Mouse (Mus musculus) neural tube, embryonic 11.5 days (tissue): Measurements from ENCODE around the gene Jtb. TPM values are rescaled to one million over a fixed set of nuclear protein-coding genes. Genes with fewer than 3 reads are reported as not detected.
A peak's percentile ranks its signal among the peaks of the same experiment; 100 is the strongest.

Source experiments
- ATAC-seq: fragments of 200-750 bp; cut with Nextera tagmentation; 2 replicates; pipeline ENCODE4 v1.8.0; 2017; ENCODE audit warnings: moderate number of reproducible peaks, mild to moderate bottlenecking, moderate TSS enrichment, moderate library complexity; ENCODE audit not compliant: insufficient read depth, low FRiP score, low TSS enrichment
- DNase-seq: peaks from one replicate; pipeline ENCODE4 v3.0.0-alpha.2; 2015; ENCODE audit warnings: low spot score
- H3K27ac ChIP-seq: fragments of 300-500 bp; sonication (generic); 2 replicates; pipeline ENCODE4 v1.5.1; 2014; ENCODE audit warnings: low read depth, mild to moderate bottlenecking, low read length
- H3K27me3 ChIP-seq: fragments of 300-500 bp; sonication (generic); 2 replicates; pipeline ENCODE4 v1.6.1; 2014; ENCODE audit warnings: mild to moderate bottlenecking, low read length, mixed read lengths; ENCODE audit not compliant: control insufficient read depth, insufficient read depth
- H3K36me3 ChIP-seq: fragments of 300-500 bp; sonication (generic); 2 replicates; pipeline ENCODE4 v1.6.1; 2014; ENCODE audit warnings: mild to moderate bottlenecking, low read length, moderate library complexity, mixed read lengths; ENCODE audit not compliant: control insufficient read depth, insufficient read depth
- H3K4me1 ChIP-seq: fragments of 300-500 bp; sonication (generic); 2 replicates; pipeline ENCODE4 v1.6.1; 2014; ENCODE audit warnings: low read length, mixed read lengths; ENCODE audit not compliant: control insufficient read depth, insufficient read depth
- H3K4me2 ChIP-seq: fragments of 300-500 bp; sonication (generic); 2 replicates; pipeline ENCODE4 v1.6.1; 2014; ENCODE audit warnings: low read depth, mild to moderate bottlenecking, moderate library complexity
- H3K4me3 ChIP-seq: fragments of 300-500 bp; sonication (generic); 2 replicates; pipeline ENCODE4 v1.5.1; 2014; ENCODE audit warnings: low read depth, low read length
- H3K9ac ChIP-seq: fragments of 300-500 bp; sonication (generic); 2 replicates; pipeline ENCODE4 v1.6.1; 2014; ENCODE audit warnings: mild to moderate bottlenecking, low read length
- H3K9me3 ChIP-seq: fragments of 300-500 bp; sonication (generic); 2 replicates; pipeline ENCODE4 v1.6.1; 2016; ENCODE audit warnings: low read length; ENCODE audit not compliant: control insufficient read depth
- WGBS: fragments of 180-500 bp; shearing (Covaris S2); extraction: QIAGEN DNeasy Blood & Tissue Kit; methylation state at CpG from one replicate; pipeline ENCODE4 v1.1.7; 2014; 5-methylcytosine and 5-hydroxymethylcytosine counted together
- polyA plus RNA-seq: library from polyadenylated mRNA; unstranded; fragments of >200 nt; fragmentation: Nextera tagmentation; extraction: Ambion mirVana; gene quantifications from 2 replicates; pipeline ENCODE4 v1.2.1, GENCODE M21; 2014

Gene Jtb
- polyA plus RNA-seq, 1 experiment from 2014 or later, result 92.3 TPM

- H3K36me3 ChIP-seq, result no peaks in the 10 kb centered on the region; the same call in 1 of the 2 replicates
- H3K27ac ChIP-seq, result peak overlapping the region; percentile 40; the same call in 1 of the 2 replicates
- no peaks in the 10 kb centered on the region for H3K9me3 ChIP-seq
- H3K4me3 ChIP-seq, result peak overlapping the region; percentile 39
- H3K27me3 ChIP-seq, result no peaks in the 10 kb centered on the region
- ATAC-seq (peak; percentile 71), DNase-seq (peak; percentile 64)
- peak overlapping the region; percentile 50 for H3K9ac ChIP-seq
- 0% methylated on average over 18 of the region's 20 CpGs for WGBS
- no peaks in the 10 kb centered on the region for H3K4me1 ChIP-seq
- peak overlapping the region; percentile 63 for H3K4me2 ChIP-seq
Measured at GRCm38 (mm10) chr3:90220531-90220951, 10.9 kb upstream of the Jtb start.

DNA sequence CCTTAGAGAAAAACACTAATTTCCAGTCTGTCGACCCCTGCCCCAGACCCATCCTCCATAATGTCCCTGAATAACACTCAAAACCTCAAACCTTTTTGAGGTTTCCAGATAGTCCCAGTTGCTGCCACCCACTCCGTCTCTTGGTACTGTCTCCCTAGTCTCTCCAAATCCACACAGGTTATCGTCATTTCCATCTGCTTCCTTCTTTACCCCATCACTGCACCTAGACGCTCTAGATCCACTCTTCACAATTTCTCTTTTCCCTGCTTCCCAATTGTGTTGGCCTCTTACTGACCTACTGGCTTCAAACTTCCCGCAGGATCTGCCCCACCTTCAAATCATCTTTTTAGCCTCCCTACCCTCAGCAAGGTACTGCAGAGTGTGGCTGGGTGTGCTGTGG, 10.3 kb upstream of the Jtb start:
- DNase-seq (no peak), ATAC-seq (no peak)
- no peaks in the 10 kb centered on the region for H3K4me1 ChIP-seq
- H3K4me2 ChIP-seq, result peak overlapping the region; percentile 63
- H3K36me3 ChIP-seq, result no peaks in the 10 kb centered on the region; the same call in 1 of the 2 replicates
- WGBS, result 26% methylated on average over 5 of the region's 5 CpGs
- peak overlapping the region; percentile 39 for H3K4me3 ChIP-seq
- no peaks in the 10 kb centered on the region for H3K9me3 ChIP-seq
- H3K9ac ChIP-seq, result no peak overlapping the region; the same call in 1 of the 2 replicates
- H3K27ac ChIP-seq, result no peak overlapping the region
- no peaks in the 10 kb centered on the region for H3K27me3 ChIP-seq

GRCm38 (mm10) chr3:90222455-90222854, 8.9 kb upstream of the Jtb start:
- ATAC-seq (no peak), DNase-seq (no peak)
- Histone ChIP-seq H3K36me3 (no peaks in the 10 kb centered on the region; the same call in 1 of the 2 replicates), H3K27ac (no peak overlapping the region), H3K4me2 (no peak overlapping the region), H3K9ac (no peak overlapping the region), H3K9me3 (no peaks in the 10 kb centered on the region), H3K4me1 (no peaks in the 10 kb centered on the region), H3K27me3 (no peaks in the 10 kb centered on the region), H3K4me3 (no peak overlapping the region)
- 92% methylated on average over 4 of the region's 4 CpGs for WGBS

DNA sequence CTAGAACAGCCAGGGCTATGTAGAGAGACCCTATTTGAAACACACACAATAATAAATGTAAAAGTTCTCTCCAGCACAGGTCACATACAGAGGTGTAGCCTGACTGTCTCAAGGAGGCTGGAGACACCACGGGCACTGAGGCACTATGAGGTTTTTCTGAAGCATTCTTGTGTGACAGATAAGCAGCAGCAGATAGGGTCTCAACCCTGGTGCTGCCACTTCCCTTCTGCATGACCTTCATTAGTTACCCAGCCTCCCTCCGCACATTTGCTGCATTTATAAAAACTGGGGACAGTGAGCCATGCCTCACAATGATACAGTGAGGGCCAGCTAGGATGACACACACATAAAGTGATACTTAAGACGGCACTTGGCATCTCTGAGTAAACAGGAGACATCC, 8.5 kb upstream of the Jtb start:
- Histone ChIP-seq H3K4me1 (no peaks in the 10 kb centered on the region), H3K4me2 (no peak overlapping the region), H3K4me3 (no peak overlapping the region), H3K27me3 (no peaks in the 10 kb centered on the region), H3K9ac (no peak overlapping the region), H3K27ac (no peak overlapping the region), H3K9me3 (no peaks in the 10 kb centered on the region), H3K36me3 (no peaks in the 10 kb centered on the region; the same call in 1 of the 2 replicates)
- WGBS, result 77% methylated on average over 3 of the region's 3 CpGs
- DNase-seq (no peak), ATAC-seq (no peak)

GRCm38 (mm10) chr3:90224331-90224730, 7.1 kb upstream of the Jtb start:
- Histone ChIP-seq H3K27me3 (no peaks in the 10 kb centered on the region), H3K4me2 (no peak overlapping the region), H3K4me3 (no peak overlapping the region), H3K27ac (no peak overlapping the region), H3K36me3 (no peaks in the 10 kb centered on the region; the same call in 1 of the 2 replicates), H3K9me3 (no peaks in the 10 kb centered on the region), H3K9ac (no peak overlapping the region), H3K4me1 (no peaks in the 10 kb centered on the region)
- WGBS, result 81% methylated on average over 10 of the region's 10 CpGs
- DNase-seq (no peak), ATAC-seq (no peak)

DNA sequence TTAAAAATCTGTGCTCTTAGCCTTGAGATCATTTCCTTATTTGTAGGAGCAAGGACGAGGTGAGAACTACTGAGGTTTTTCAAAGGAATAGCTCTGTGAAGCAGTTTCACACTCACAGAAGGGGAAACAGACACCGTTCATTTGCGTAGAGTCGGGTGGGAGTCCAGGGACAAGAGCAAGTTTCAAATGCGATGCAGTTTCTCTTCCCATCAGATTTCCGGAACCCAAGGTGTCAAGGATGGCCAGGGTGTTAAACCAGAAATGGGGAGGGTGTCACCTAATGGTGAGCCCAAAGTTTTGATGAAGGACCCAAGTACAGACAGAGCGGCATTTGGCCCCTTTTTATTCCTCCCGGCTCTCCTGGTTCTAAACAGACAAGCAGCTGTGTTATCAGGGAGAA, 322 bp upstream of the Jtb start:
- no peaks in the 10 kb centered on the region for H3K27me3 ChIP-seq
- no peak for DNase-seq
- H3K9ac ChIP-seq, result peak overlapping the region; percentile 43
- H3K9me3 ChIP-seq, result no peaks in the 10 kb centered on the region
- no peak for ATAC-seq
- H3K4me3 ChIP-seq, result peak overlapping the region; percentile 79
- H3K36me3 ChIP-seq, result no peaks in the 10 kb centered on the region
- H3K4me1 ChIP-seq, result peaks cover 4% of the 10 kb centered on the region; the same call in 1 of the 2 replicates
- 14% methylated on average over 8 of the region's 8 CpGs for WGBS
- peak overlapping the region; percentile 81 for H3K4me2 ChIP-seq
- no peak overlapping the region for H3K27ac ChIP-seq

DNA sequence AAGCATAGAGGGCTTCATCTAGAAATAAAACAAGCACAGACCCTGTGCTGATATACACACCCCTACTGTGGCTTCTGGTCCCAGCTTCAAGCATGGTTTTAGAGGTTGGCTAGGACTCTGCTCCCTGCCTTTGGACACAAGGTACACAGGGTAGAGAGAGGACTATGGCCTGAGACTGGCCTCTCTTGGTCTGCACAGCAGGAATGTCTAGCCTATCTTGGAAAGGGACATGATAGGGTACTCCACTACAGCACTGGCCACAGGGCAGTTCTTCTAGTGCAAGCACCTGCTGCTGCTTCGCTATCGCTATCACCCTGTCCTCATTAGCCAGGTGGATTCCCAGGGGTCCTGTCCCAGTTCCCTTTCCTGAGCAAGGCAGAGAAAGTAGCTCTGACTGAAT, 9.9 kb downstream of the Jtb start:
- no peaks in the 10 kb centered on the region for H3K27me3 ChIP-seq
- no peak overlapping the region for H3K9ac ChIP-seq
- H3K4me2 ChIP-seq, result no peak overlapping the region
- H3K9me3 ChIP-seq, result no peaks in the 10 kb centered on the region
- no peak for DNase-seq
- H3K27ac ChIP-seq, result no peak overlapping the region
- 81% methylated on average over 2 of the region's 2 CpGs for WGBS
- no peak for ATAC-seq
- H3K4me1 ChIP-seq, result peaks cover 8% of the 10 kb centered on the region
- H3K4me3 ChIP-seq, result no peak overlapping the region
- H3K36me3 ChIP-seq, result no peaks in the 10 kb centered on the region

- Histone ChIP-seq H3K4me3 (no peak overlapping the region), H3K27ac (no peak overlapping the region), H3K4me1 (peaks cover 8% of the 10 kb centered on the region), H3K36me3 (no peaks in the 10 kb centered on the region), H3K27me3 (no peaks in the 10 kb centered on the region), H3K9ac (no peak overlapping the region), H3K9me3 (no peaks in the 10 kb centered on the region), H3K4me2 (no peak overlapping the region)
- ATAC-seq, result no peak
- 85% methylated on average over 10 of the region's 10 CpGs for WGBS
- no peak for DNase-seq
Measured at GRCm38 (mm10) chr3:90241669-90242358, 10.4 kb downstream of the Jtb start.
